Mouse (Mus musculus) retina, adult 2 months (tissue): ENCODE data around the gene Gm12185.
"Not testable (repeated sequence)": the region's sequence is repeated elsewhere in the genome, so short reads cannot be mapped to it uniquely, and the experiment has no call there.

ENCODE experiments used
- DNase-seq: peaks from one replicate; pipeline ENCODE4 v3.0.0-alpha.2; 2012; ENCODE audit warnings: low read depth, low spot score

The Gm12185 gene

DNA sequence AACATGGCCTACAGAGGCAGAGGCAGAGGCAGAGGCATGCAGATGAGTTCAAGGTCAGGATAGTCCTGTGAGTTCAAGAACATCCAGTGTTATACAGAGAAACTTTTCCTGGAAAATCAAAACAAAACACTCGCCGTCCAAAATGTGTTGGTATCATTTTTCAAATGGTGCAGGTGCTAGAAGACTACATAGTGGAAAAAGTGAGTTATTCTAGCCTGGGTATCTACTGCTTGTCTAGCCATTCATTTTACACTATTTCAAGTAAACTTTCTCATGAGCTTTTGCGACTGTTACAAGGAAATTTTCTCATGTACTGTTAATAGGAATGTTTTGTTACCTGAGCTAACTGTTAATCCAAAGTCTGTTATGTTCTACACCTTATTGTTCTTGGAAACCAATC is 73.6 kb downstream of the Gm12185 start:
- DNase-seq, result no peak

DNA sequence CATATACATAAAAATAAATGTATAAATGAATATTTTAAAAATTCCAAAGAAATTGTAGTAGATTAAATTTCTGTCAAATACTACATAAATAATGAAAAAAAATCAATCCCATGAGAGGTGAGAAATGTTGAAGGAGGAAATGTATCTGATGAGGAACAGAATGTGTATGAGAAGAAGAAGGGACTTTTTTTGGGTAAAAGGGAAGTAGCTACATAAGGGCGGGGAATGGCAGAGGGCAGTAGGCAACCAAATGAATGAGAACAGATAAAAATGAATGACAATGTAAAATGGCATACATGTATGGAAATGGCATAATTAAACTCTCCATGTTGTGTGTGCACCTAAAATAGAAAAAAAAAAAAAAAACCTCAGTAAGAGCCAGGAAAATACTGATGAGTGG is 78.4 kb downstream of the Gm12185 start:
- no peak for DNase-seq

DNA sequence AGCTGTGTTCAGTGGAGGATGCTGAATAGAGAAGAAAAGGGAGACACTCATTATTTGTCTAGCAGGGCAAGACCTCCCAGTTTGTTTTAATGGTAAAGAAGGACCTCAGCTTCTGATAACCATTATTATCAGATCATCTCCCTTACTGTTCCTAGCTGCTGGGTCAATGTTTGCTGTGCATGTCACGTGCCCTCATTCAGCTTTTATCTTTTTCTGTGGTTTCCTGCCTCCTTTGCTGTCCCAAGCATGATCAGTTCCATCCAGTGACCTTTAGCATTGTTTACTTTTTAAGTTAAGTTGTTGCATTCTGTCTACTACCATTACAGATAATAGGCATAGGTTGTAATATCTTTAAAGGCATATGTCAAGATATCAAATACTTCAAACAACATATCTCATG is 83.6 kb downstream of the Gm12185 start:
- no peak for DNase-seq

DNA sequence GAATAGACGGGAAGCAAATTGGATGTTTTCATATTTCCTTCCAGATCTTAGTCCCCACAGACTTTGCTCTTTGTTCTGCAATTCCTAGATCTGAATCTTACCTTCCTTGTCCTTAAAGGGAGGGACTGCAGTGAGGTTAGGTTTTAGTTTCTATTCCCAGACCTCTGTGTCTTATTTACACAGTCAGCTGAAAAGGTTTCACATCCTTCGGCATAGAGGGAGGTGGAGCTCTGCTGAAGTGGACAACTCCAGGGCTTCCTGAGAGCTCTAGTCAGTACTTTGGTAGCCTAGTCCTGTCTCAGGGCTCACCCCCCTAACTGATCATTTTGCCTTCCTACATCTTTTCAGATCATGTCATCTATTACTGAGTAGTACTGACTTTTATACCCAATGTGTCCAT is 90.0 kb downstream of the Gm12185 start, which contains the start of gene Gm5431:
Gene Gm5431 (minus strand): TSS at position 194 of the 400 bp plus-strand sequence.
- no peak for DNase-seq

DNA sequence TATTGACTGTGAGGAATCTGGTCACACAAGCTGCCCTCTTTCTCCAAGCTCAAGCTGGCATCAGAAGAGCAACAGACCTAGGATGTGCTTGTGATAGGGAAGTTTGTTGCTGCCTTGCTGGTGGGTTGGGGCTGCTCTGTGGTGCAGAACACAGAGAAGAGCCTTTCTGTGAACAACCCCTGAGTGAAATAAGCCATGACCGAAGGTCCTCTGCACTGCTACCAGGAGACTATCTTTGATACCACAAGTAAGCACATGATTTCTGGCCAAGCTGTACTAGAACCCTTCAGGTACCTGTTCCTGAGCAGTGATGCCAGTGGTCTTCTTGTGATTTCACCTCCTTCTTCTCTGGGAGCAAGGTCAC is 90.5 kb downstream of the Gm12185 start:
- DNase-seq, result not testable (repeated sequence)

DNA sequence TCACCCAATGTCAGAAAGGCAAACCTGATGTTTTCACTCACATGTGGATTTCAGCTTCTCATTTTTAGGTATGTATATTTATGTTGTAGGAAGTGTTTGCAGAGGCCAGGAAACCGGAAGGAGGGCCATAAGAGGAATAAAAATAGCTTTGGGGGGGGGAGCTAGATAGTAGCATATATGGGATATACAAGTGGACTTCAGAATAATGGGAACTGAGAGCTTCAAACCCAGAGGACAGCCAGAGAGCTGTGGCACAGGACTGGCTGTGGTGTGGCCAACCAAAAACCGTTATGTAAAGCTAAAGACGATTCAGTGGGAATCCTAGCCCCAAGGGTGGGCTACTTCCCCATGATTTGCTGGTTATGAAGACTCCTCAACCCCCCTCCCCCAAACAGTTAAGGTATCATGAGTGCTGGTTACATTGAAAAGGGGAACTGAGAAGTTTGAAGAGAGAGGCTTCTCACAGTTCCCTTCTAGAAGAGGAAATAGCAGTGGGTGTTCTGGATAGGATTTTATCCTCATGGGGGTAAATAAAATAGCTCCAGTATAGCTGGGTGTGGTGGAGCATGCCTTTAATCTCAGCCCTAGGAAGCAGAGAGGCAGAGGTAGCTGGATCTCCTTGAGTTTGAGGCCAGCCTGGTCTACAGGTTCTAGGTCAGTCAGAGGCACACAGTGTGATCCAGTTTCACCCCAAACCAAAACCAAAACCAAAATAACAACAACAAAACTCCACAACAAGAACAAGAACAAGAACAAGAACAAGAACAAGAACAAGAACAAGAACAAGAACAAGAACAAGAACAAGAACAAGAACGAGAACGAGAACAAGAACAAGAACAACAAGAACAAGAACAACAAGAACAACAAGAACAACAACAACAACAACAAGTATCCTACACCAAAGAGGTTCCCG is 91.1 kb downstream of the Gm12185 start:
- not testable (repeated sequence) for DNase-seq

DNA sequence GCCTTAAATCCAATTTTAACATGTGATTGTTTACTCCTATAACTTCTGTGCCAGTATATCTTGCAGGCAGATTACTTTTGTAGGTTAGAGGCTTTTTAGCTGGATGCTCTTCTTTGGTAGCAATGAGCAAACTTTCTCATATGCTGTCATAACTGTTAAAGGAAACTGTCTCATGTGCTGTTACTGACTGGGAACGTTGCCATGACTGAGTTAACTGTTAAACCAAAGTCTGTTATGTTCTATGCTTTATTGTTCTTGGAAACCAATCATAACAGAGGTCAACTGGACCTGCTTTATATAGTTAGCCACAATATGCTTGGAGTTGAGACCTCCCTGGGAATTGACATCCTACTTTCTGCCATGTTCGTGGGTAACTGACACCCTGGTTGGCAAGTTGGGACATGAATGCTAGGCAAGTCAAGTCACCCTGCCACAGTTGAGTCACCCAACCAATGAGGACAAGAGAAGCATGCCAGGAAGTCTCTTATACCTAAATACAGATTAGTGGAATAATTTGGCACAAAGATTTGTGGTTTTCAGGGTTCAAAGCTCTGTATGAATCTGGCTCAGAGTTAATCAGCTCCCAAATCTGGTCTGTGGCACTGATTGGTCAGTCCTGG is 93.1 kb downstream of the Gm12185 start:
- no peak for DNase-seq

DNA sequence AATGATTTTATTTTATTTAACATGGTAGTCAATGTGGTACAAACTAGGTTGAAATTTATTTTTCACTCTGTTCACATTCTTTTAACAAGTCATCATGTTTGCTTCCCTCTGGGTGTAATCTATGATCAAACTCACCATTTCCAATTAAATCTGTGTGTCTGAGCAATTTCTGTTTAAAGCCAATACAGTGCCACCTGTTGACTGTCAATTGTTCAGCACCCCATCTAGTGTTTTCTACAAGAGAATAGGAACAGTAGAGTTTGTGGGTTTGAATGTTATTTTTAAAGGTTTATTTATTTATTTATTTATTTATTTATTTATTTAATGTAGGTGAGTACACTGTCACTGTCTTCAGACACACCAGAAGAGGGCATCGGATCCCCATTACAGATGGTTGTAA is 115.3 kb downstream of the Gm12185 start:
- no peak for DNase-seq

DNA sequence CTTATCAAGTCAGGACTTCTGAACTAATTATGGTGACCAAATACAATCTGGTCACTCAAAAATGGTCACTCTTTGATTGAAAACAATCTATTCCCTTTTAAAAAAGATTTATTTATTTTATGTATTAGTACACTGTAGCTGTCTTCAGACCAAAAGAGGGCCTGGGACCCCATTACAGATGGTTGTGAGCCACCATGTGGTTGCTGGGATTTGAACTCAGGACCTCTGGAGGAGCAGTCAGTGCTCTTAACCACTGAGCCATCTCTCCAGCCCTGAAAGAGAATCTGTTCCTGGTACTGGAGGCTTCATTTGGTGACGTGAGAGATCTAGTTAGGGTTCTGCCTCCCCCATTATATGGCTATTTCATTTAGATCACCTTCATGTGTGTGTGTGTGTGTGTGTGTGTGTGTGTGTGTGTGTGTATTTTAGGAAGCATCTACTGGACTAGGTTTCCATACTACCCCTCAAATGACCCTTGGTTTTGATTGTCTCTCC is 116.6 kb downstream of the Gm12185 start:
- not testable (repeated sequence) for DNase-seq

DNA sequence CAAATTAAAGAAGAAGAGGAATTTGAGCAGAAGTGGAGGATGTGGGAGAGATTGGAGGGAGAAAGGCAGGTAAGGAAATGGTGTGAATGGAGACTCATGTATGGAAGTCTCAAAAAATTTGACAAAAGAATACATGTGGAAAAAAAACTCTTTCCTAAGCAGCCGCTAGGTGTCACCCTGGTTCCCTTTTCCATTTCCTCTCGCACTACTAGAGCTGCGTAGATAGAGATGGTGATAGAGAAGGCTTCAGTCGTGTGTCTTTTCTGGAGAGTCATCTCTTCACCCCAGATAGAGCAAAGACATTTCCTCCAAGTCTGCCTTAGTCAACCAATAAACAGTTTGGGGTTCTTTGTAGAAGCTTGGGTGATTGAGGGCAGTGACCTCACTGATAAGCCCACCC is 117.6 kb downstream of the Gm12185 start:
- no peak for DNase-seq

DNA sequence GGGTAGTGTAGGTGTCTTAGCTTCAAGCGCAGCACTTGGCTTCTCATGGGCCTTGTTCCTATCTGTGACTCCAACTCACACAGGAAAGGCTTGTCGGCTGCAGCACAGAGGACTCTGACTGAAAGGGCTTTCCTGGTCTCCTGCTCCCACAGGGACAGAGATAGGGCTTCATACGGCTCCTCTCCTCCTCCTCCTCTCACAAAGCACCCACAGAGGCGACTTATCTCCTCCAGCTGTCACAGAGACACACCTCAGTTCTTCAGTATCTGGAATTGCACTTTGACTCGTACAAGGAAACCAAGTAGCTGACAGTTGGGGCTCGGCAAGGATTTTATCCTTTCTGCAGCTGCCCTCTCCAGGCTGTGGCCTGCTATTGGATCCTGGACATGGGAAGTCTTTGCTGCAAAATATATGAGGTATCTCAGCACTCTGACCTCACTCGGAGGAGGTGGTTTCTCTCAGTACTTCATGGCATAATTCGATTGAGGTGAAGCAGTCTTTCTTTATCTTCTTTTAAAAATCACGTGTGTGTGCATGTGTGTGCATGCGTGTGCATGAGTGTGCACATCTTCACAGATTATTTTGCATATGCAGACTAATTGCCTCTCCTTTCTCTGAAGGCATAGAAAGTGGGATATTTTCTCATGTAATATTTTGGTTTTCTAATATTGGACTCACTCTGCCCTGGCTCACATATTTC is 118.3 kb downstream of the Gm12185 start:
- no peak for DNase-seq

DNA sequence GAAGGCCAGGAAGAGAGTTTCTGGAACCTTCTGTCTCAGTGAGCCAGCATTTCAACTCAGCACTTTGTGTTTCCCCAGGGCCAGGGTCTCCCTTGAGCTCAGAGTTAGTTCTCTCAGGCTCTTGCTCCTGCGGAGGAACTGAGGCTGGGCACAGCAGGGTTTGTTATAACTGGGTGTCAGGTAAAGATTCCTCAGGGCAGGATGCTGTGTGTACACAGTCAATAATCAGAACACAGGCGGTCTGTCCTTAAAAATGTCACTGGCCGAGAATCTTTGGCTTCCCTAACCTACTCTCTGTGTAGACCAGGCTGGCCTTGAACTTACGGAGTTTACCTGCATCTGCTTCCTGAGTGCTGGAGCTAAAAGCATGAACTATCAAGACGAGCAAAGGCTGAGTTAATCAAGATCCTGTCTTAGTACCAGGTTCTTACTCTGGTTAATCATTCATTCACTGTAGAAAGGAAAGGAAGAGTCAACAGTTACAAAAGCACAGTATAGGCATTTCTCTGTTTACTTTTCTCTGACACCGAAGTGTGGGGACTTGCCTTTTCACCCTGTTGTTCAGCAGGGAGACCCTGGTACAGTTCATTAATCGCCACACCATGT is 119.2 kb downstream of the Gm12185 start:
- DNase-seq, result no peak

DNA sequence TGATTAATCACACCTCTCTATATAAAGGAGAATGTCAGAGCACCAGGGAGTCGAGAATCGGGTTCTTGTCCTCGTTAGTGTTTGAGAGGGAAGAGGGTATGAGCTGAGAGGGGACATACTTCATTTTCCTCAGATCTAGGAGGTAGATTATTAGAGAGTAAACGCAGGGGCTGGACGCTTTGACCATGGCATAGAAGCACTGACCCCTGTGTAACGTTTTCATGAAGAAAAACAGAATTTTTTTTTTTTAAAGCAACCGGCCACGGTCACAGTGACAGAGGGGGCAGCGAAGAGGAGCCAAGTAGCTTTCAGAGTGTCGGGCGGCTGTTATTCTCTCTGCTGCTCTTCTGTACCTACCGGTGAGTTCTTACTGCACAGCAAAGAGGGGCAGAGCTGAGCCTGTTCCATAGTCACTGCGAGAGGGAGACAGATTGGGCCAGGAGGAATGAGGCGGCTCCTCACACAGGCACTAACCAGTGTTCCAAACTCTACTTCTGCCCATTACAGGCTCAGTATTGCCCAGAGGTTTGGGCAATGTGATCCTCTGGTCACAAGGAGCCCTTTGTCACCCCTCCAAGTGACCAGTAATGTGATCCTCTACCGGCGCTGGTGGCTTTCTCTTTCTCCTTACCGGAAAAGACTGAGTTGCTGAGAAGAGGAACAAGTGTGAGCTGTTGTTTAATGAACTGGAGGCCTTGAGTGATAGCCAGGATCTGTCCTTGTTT is 120.0 kb downstream of the Gm12185 start:
- no peak for DNase-seq

DNA sequence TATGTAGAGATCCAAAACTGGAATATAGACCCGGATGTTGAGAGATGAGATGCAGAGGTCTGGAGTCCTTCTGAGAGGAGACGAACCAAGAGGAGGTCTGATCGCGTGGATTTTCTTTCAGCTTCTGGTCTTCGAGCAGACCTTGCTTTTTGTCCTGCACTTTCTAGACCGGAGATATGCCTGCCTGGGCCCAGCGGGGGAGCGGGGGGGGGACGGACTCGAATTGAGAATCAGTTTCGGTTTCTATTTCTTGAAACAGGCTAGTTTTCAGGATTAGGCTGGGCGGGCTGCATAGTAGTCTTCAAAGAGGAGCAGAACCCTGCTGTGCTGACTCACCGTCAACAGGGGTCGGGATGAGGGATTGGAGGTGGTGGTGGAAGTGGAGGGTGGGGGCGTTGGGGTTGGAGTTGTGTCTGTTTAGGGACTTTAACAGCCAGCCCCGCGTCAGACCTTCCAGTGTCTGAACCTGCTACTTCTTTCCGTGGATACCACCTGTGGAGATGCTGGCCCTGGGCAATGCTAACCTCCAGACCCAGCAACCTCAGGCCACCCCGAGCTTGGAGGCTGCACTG is 120.7 kb downstream of the Gm12185 start, which contains the start of gene Irgm1:
Gene Irgm1 (minus strand): TSS at position 483 of the 572 bp plus-strand sequence.
- DNase-seq, result no peak

DNA sequence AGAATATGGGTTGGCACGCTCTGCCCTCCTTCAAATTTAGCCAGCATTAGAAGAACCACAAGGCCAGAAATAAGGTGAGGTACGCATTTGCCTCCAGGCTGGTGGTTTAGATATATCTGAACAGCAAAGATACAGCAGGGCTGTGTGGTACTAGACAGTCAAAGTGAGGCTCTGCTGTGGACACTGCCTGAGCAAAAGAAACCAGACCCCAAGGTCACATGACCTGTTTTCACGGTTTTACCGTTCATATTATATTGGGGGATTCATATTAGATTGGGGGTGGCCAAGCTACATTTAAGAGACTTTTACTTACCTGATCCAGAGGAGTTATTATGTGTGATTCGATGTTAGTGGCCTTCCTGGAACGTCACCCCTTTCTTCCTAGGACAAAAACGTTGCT is 121.2 kb downstream of the Gm12185 start:
- DNase-seq, result no peak

DNA sequence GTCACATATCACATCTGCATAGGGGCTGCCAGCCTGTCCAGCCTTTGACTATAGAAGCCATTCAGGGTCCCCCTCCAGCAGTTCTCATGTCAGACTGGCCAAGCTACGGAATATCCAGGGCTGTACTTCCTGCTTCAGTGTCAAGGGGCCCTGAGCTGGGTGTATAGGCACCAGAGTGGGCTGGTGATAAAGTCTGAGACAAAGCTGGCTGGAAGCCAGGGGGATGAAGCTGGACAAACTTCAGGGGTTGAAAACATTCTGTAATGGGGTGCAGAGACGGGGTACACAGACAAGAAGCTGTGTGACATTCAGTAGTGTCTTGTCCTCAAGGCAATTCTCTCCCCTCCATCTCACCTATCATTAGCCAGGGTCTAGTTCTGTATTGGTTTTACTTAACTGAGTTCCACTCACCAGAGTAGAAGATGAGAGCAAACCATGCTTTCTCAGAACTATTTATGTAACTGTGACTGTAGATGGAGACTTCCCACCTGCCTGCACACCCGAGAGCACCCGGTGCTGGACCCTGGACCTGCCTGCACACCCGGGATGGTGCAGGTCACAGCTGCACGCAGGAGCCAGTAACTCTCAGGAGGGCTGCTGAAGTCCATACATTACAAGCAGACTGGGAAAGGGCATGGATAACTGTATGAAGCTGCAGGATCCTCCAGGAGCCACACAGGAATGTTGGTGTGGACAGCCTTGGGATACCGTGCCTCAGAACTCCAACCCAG is 122.5 kb downstream of the Gm12185 start:
- DNase-seq, result no peak

DNA sequence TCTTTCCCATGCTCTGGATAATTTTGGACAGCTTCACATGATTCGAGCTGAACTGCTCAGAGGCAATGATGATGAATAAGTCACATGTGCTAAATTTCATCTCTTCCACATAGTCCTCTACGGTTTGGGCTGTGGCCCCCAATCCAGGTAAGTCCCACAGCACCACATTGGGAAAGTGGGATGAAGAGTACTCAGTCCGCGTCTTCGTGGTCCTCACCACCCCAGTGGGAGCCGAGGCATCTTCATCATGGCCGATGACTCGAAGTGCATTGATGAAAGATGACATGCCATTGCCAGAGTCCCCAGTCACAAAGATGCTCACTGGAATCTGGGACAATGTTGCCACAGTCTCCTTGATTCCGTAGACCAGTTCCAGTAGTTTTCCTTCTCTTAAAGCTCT is 125.5 kb downstream of the Gm12185 start:
- no peak for DNase-seq

DNA sequence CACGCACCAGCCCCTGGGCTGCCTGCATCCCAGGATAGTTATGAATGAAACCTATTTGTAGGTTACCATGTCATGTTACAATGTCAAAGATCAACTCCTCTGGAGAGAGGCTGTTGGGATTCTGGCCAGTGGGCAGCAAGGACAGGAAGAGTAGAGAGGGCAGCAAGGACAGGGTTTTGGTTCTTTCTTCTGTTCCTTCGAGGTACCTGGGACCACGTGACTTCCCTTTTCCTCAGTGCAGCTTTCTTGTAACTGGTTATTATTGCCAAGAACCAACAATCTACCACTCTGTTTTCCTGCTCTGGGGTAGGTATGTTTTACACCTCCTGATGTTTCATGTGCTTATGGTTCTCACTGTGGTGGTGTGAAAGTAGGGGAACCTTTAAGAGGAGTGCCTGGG is 128.2 kb downstream of the Gm12185 start:
- DNase-seq, result no peak

DNA sequence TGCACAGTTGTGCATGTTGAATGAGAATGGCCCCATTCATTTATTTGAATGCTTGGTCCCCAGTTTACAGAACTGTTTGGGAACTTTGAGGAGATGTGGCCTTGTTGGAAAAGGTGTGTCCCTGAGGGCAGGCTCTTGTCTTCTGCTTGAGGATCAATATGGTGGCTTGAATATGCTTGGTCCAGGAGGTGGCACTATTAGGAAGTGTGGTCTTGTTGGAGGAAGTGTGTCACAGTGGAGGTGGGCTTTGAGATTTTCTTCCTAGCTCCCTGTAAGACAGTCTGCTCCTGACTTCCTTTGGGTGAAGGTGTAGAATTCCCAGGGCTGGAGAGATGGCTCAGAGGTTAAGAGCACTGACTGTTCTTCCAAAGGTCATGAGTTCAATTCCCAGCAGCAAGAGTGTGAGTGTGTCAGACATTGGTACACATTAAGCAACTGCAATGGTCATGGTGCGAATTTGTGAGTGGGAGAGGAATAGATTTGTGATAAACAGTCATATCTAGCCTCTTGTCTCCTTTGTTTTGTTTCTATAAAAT is 129.2 kb downstream of the Gm12185 start:
- no peak for DNase-seq

DNA sequence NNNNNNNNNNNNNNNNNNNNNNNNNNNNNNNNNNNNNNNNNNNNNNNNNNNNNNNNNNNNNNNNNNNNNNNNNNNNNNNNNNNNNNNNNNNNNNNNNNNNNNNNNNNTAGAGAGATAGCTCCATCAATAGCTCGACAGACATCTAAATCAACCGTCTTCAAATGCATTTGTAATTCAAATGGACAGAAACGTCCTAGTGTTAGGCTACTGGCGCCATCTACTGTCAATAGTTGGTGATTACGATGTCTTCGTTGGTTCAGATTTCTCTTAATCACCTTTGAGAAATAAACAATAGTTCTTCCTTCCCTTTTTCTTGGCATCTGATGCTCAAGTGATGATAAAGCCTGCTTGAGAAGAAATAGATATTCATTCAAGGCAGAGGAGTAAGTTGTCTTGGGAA is 133.0 kb downstream of the Gm12185 start:
- no peak for DNase-seq
